Mouse (Mus musculus): ENCODE measurements around the gene C1qc.

C1qc gene

DNA sequence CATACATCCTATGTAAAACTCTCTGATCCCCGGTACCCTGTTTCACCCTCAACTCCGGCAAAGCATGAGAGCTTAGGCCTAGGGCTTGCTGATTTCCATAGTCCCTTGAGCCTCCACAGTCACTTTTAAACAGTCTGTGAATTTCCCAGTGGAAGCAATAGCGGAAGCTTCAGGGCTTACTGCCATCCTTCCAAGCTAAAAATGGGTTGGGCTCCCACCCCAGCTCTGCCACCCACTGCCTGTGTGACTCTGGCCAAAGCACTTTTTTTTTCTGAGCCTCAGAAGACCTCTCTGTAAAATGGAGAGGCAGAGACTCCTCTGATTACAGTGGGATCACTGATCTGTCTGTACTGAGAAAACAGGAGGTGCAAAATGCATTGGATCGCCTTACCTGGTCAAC is 44.3 kb downstream of the C1qc start:
- no peak for DNase-seq (ENCODE audit: low spot score in 2 of 2)

GRCm38 (mm10) chr4:136847166-136847565 is 45.7 kb downstream of the C1qc start:
- no peak for DNase-seq (ENCODE audit: low spot score in 2 of 2)

- no peak for DNase-seq (ENCODE audit: low spot score in 2 of 2)
Observed at GRCm38 (mm10) chr4:136842802-136843201, 50.1 kb downstream of the C1qc start.

DNA sequence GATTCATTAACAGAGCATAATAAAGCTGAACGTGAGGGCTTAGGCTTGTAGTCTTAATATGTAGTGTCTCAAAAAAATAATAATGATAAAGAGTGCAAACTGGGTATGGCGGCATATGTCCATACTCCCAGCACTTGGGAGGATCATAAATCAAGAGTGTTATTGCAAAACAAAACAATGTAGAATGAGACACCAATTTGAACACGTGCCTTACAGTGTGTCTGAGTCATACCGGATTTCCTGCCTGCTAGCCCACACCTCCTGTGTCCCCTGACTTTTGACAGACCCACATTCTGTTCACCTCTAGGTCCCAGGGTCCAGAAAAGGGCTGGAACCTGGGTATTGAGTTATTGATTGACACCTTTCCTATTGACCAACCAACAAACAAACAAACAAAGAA is 50.8 kb downstream of the C1qc start:
- no peak for DNase-seq (ENCODE audit: low spot score in 2 of 2)

DNA sequence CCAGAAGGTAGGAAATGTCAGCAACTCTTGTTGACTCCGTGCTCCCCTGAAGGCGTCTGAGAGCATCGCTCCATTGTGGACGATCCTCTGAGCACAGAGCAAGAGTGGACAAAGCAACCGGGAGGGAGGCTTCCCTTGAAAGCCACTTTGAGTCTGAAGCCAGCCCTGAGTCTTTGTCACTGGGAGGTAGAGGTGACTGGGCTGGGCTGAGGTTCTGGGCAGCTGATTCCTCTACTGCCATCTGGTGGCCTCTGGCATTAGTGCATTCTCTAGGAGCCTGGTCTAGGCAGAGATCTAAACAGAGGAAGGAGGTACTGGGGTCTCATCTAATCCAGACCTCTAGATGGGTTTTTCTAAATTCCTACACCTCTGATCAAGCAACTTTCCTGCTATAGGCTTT is 51.8 kb downstream of the C1qc start:
- peak; percentile 32 to 58 for DNase-seq (ENCODE audit: low spot score in 2 of 2)

Measured in spleen, postnatal 14 days (tissue).